Mouse (Mus musculus) kidney, postnatal 14 days (tissue): Measurements from ENCODE around the gene Tmed11.
"Not testable (repeated sequence)": the region's sequence is repeated elsewhere in the genome, so short reads cannot be mapped to it uniquely, and the experiment has no call there.

Source experiments
- DNase-seq: peaks from one replicate; pipeline ENCODE4 v3.0.0; 2022; ENCODE audit warnings: mixed read lengths

Gene Tmed11

GRCm38 (mm10) chr5:108795263-108795662 lies at the start of gene Tmed11:
Gene Tmed11, minus strand, starts transcription at chr5:108795363.
- not testable (repeated sequence) for DNase-seq

GRCm38 (mm10) chr5:108836156-108836555 lies 41.0 kb upstream of the Tmed11 start:
- no peak for DNase-seq

DNA sequence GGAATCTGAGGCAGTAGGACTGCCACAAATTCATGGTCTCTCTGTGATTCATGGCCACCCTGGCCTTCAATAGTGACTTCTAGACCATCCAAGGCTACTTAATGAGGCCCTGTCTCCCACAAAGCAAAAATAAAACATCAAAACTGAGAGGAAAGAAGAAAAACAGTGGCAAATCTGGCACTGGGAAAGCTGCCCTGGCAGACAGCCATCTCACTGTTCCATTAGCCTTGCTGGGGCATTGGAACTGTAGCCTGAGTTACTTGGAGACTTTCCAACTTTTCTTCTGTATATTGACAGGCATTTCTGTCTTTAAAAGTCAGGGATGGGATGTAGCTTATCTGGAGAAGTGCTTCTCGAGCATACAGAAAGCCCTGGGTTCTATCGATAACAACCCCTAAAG lies 28.1 kb upstream of the Tmed11 start:
- DNase-seq: peak; percentile 2

GRCm38 (mm10) chr5:108808750-108809149 lies 13.6 kb upstream of the Tmed11 start, which contains the start of gene Vmn2r8:
Gene Vmn2r8, minus strand, starts transcription at chr5:108808850.
- not testable (repeated sequence) for DNase-seq

GRCm38 (mm10) chr5:108803646-108804045 lies 8.5 kb upstream of the Tmed11 start:
- DNase-seq: no peak

DNA sequence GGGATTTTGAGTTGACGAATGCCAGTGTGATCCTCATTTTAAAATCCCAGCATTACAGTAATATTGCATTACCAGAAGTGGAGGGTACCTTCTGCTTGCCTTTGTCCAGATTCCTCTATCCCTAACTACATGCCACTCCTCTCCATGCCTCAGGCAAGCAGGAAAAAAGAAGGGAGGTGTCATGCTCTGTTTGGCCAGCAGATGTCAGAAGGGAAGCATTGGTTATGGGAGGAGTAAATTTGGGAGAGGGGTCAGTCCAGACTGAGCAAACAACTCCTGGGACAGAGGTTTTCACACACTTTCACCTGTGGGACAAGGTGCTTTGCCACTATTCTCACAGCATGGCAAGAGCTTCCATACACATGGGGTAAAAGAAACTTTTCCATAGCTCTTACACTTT lies 4.8 kb downstream of the Tmed11 start:
- DNase-seq: peak; percentile 8

- DNase-seq: no peak
Measured at GRCm38 (mm10) chr5:108774630-108775306, 20.4 kb downstream of the Tmed11 start, which contains the start of gene Rnf212. Gene Rnf212, minus strand, starts transcription at chr5:108774982.

DNA sequence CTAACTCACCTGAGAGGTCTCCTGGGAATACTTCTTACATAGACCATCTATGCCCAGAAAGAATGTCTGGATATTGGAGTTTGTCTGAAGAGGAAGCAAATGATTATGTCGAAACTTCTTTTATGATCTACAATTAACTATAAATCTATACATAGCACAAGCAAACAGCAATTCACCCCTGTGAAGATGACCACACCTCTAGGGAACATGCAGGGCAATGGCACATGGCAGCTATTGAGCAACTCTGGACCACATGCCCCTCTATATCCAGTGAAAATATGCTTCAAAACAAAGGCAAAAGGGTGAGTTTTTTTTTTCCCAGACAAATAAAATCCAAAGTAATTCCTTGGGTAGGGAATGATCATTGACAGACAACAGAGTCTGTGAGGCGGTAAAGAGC lies 35.2 kb downstream of the Tmed11 start:
- DNase-seq: no peak

- peak; percentile 39 for DNase-seq
Measured at GRCm38 (mm10) chr5:108758396-108758795, 36.8 kb downstream of the Tmed11 start.

- not testable (repeated sequence) for DNase-seq
Measured at GRCm38 (mm10) chr5:108751258-108751657, 43.9 kb downstream of the Tmed11 start.

DNA sequence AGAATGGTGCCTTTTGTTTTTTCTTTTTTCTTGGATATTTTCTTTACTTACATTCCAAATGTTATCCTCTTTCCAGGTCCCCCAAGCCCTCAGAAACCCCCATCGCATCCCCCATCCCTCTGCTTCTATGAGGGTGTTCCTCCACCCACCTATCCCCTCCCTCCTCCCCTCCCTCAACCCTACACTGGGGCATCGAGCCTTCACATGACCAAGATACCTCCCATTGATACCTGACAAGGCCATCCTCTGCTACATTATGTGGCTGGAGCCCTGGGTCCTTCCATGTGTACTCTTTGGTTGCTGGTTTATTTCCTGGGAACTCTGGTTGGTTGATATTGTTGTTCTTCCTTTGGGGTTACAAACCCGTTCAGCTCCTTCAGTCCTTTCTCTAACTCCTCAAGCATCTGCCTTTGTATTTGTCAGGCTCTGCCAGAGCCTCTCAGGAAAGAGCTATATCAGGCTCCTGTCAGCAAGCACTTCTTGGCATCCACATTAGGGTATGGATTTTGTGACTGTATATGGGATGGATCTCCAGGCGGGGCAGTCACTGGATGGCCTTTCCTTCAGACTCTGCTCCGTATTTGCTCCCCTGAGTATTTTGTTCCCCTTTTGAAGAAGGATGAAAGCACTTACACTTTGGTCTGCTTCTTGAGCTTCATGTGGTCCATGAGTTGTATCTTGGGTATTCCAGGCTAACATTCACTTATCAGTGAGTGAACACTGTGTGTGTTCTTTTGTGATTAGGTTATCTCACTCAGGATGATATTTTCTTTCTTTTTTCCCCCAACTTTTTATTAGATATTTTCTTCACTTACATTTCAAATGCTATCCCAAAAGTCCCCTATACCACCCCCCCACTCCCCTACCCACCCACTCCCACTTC lies 44.6 kb downstream of the Tmed11 start:
- DNase-seq: no peak

DNA sequence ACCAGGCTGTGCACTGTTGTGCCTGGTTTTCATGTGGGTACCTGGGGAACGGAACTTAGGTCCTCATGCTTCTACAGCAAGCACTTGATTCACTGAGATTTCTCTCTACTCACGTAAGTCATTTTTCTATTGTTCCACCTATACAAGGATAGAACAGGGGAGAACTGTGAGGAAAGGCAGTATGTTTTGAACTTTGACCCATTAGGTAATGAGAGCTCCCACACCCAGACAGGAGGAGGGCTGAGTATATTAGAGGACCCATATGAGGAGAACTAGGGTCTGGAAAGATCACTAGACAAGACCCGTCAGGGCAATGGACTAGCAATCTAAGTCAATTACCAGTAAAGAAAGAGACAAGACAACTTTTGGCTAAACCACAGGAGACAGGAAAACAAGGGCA lies 50.5 kb downstream of the Tmed11 start:
- no peak for DNase-seq

- DNase-seq: no peak
Measured at GRCm38 (mm10) chr5:108743856-108744255, 51.3 kb downstream of the Tmed11 start.

DNA sequence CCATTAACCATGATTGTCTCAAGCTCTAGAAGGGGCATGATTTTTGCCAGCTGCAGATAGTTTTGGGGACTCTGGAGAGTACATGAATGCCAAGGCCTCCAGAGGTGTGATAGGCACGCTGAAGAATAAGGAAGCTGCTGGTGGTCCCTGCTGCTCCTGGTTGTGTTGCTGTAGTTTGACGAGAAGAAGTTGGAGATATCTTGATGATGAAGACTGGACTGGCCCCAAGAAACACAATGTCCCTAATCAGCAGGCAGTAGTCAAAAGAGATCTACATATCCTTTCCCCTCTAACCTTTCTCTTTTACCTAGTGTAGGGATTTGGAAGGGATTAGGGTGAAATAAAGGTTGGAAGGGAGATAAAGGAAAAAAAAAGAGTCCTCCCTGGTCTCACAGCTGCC lies 52.6 kb downstream of the Tmed11 start:
- DNase-seq: no peak

GRCm38 (mm10) chr5:108741844-108742243 lies 53.3 kb downstream of the Tmed11 start:
- no peak for DNase-seq

GRCm38 (mm10) chr5:108727425-108727824 lies 67.7 kb downstream of the Tmed11 start:
- no peak for DNase-seq
